Mouse (Mus musculus): ENCODE measurements around the gene Fbxl7. TPM values are rescaled to one million over a fixed set of nuclear protein-coding genes. Genes with fewer than 3 reads are reported as not detected.

Fbxl7 gene
- polyA plus RNA-seq, 1 experiment = 4.2 TPM

GRCm38 (mm10) chr15:26809569-26809968 is 85.8 kb downstream of the Fbxl7 start:
- H3K27me3 ChIP-seq (ENCODE audit: control insufficient read depth, insufficient read depth, insufficient read length) = no peaks in the 10 kb centered on the region
- no peaks in the 10 kb centered on the region for H3K79me2 ChIP-seq (ENCODE audit: control insufficient read depth, insufficient read depth)
- no peak overlapping the region for H3ac ChIP-seq (ENCODE audit: control insufficient read depth, insufficient read length, low read depth)
- no peaks in the 10 kb centered on the region for H3K36me3 ChIP-seq (ENCODE audit: control insufficient read depth, insufficient read depth)
- no peak for TF ChIP-seq FOSL1 (IDR thresholded peaks at IDR 0.05; ENCODE audit: insufficient read depth, low read length, poor library complexity, severe bottlenecking)
- no peak for TF ChIP-seq CEBPB (IDR thresholded peaks at IDR 0.05; ENCODE audit: low read depth)
- no peak for TF ChIP-seq MYOG (IDR thresholded peaks at IDR 0.05; ENCODE audit: control insufficient read depth, extremely low read depth, insufficient read length)
- TF ChIP-seq MAX (IDR thresholded peaks at IDR 0.05) = no peak
- TF ChIP-seq USF1 (IDR thresholded peaks at IDR 0.05; ENCODE audit: low read depth) = no peak
- no peak for TF ChIP-seq MYOD1 (IDR thresholded peaks at IDR 0.05; ENCODE audit: control insufficient read depth, insufficient read length, low read depth)
- no peak for TF ChIP-seq CTCF (IDR thresholded peaks at IDR 0.05; ENCODE audit: control insufficient read depth, insufficient read depth, insufficient read length)
- no peaks in the 10 kb centered on the region for H3K79me3 ChIP-seq (ENCODE audit: low read depth)
- no peak overlapping the region for H3K4me3 ChIP-seq (ENCODE audit: insufficient read depth, poor library complexity, severe bottlenecking)

GRCm38 (mm10) chr15:26804046-26804445 is 91.3 kb downstream of the Fbxl7 start:
- no peaks in the 10 kb centered on the region for H3K79me3 ChIP-seq (ENCODE audit: low read depth)
- no peaks in the 10 kb centered on the region for H3K79me2 ChIP-seq (ENCODE audit: control insufficient read depth, insufficient read depth)
- H3K27me3 ChIP-seq (ENCODE audit: control insufficient read depth, insufficient read depth, insufficient read length) = no peaks in the 10 kb centered on the region
- no peak overlapping the region for H3K4me3 ChIP-seq (ENCODE audit: insufficient read depth, poor library complexity, severe bottlenecking)
- H3K36me3 ChIP-seq (ENCODE audit: control insufficient read depth, insufficient read depth) = no peaks in the 10 kb centered on the region
- TF ChIP-seq MYOG (IDR thresholded peaks at IDR 0.05; ENCODE audit: control insufficient read depth, extremely low read depth, insufficient read length) (no peak), CTCF (IDR thresholded peaks at IDR 0.05; ENCODE audit: control insufficient read depth, insufficient read depth, insufficient read length) (no peak), MAX (IDR thresholded peaks at IDR 0.05) (no peak), CEBPB (IDR thresholded peaks at IDR 0.05; ENCODE audit: low read depth) (no peak), USF1 (IDR thresholded peaks at IDR 0.05; ENCODE audit: low read depth) (no peak), FOSL1 (IDR thresholded peaks at IDR 0.05; ENCODE audit: insufficient read depth, low read length, poor library complexity, severe bottlenecking) (no peak)
- no peak overlapping the region for H3ac ChIP-seq (ENCODE audit: control insufficient read depth, insufficient read length, low read depth)

GRCm38 (mm10) chr15:26799457-26800021 is 95.8 kb downstream of the Fbxl7 start:
- no peaks in the 10 kb centered on the region for H3K79me3 ChIP-seq (ENCODE audit: low read depth)
- no peaks in the 10 kb centered on the region for H3K36me3 ChIP-seq (ENCODE audit: control insufficient read depth, insufficient read depth)
- TF ChIP-seq CEBPB (IDR thresholded peaks at IDR 0.05; ENCODE audit: low read depth) (no peak), MYOG (IDR thresholded peaks at IDR 0.05; ENCODE audit: control insufficient read depth, extremely low read depth, insufficient read length) (no peak), MYOD1 (IDR thresholded peaks at IDR 0.05; ENCODE audit: control insufficient read depth, insufficient read length, low read depth) (no peak), FOSL1 (IDR thresholded peaks at IDR 0.05; ENCODE audit: insufficient read depth, low read length, poor library complexity, severe bottlenecking) (no peak), USF1 (IDR thresholded peaks at IDR 0.05; ENCODE audit: low read depth) (no peak), MAX (IDR thresholded peaks at IDR 0.05) (no peak), CTCF (IDR thresholded peaks at IDR 0.05; ENCODE audit: control insufficient read depth, insufficient read depth, insufficient read length) (no peak)
- no peaks in the 10 kb centered on the region for H3K79me2 ChIP-seq (ENCODE audit: control insufficient read depth, insufficient read depth)
- no peak overlapping the region for H3K4me3 ChIP-seq (ENCODE audit: insufficient read depth, poor library complexity, severe bottlenecking)
- no peaks in the 10 kb centered on the region for H3K27me3 ChIP-seq (ENCODE audit: control insufficient read depth, insufficient read depth, insufficient read length)
- no peak overlapping the region for H3ac ChIP-seq (ENCODE audit: control insufficient read depth, insufficient read length, low read depth)

- Histone ChIP-seq H3K79me3 (ENCODE audit: low read depth) (no peaks in the 10 kb centered on the region), H3K27me3 (ENCODE audit: control insufficient read depth, insufficient read depth, insufficient read length) (no peaks in the 10 kb centered on the region), H3ac (ENCODE audit: control insufficient read depth, insufficient read length, low read depth) (no peak overlapping the region), H3K4me3 (ENCODE audit: insufficient read depth, poor library complexity, severe bottlenecking) (no peak overlapping the region), H3K36me3 (ENCODE audit: control insufficient read depth, insufficient read depth) (no peaks in the 10 kb centered on the region), H3K79me2 (ENCODE audit: control insufficient read depth, insufficient read depth) (no peaks in the 10 kb centered on the region)
- TF ChIP-seq MAX (IDR thresholded peaks at IDR 0.05) (no peak), MYOD1 (IDR thresholded peaks at IDR 0.05; ENCODE audit: control insufficient read depth, insufficient read length, low read depth) (no peak), CTCF (IDR thresholded peaks at IDR 0.05; ENCODE audit: control insufficient read depth, insufficient read depth, insufficient read length) (no peak), MYOG (IDR thresholded peaks at IDR 0.05; ENCODE audit: control insufficient read depth, extremely low read depth, insufficient read length) (no peak), FOSL1 (IDR thresholded peaks at IDR 0.05; ENCODE audit: insufficient read depth, low read length, poor library complexity, severe bottlenecking) (no peak), CEBPB (IDR thresholded peaks at IDR 0.05; ENCODE audit: low read depth) (no peak), USF1 (IDR thresholded peaks at IDR 0.05; ENCODE audit: low read depth) (no peak)
These were observed 99.4 kb downstream of the Fbxl7 start for GRCm38 (mm10) chr15:26795937-26796336.

- no peaks in the 10 kb centered on the region for H3K79me2 ChIP-seq (ENCODE audit: control insufficient read depth, insufficient read depth)
- H3K79me3 ChIP-seq (ENCODE audit: low read depth) = no peaks in the 10 kb centered on the region
- no peak overlapping the region for H3K4me3 ChIP-seq (ENCODE audit: insufficient read depth, poor library complexity, severe bottlenecking)
- no peaks in the 10 kb centered on the region for H3K36me3 ChIP-seq (ENCODE audit: control insufficient read depth, insufficient read depth)
- TF ChIP-seq USF1 (IDR thresholded peaks at IDR 0.05; ENCODE audit: low read depth) (no peak), MYOG (IDR thresholded peaks at IDR 0.05; ENCODE audit: control insufficient read depth, extremely low read depth, insufficient read length) (no peak), MAX (IDR thresholded peaks at IDR 0.05) (no peak), CTCF (IDR thresholded peaks at IDR 0.05; ENCODE audit: control insufficient read depth, insufficient read depth, insufficient read length) (no peak), FOSL1 (IDR thresholded peaks at IDR 0.05; ENCODE audit: insufficient read depth, low read length, poor library complexity, severe bottlenecking) (no peak), CEBPB (IDR thresholded peaks at IDR 0.05; ENCODE audit: low read depth) (no peak), MYOD1 (IDR thresholded peaks at IDR 0.05; ENCODE audit: control insufficient read depth, insufficient read length, low read depth) (no peak)
- H3K27me3 ChIP-seq (ENCODE audit: control insufficient read depth, insufficient read depth, insufficient read length) = no peaks in the 10 kb centered on the region
- no peak overlapping the region for H3ac ChIP-seq (ENCODE audit: control insufficient read depth, insufficient read length, low read depth)
These were observed 99.9 kb downstream of the Fbxl7 start for GRCm38 (mm10) chr15:26795518-26795917.
